Mouse (Mus musculus) left cerebral cortex, postnatal 14 days (tissue): ENCODE measurements around the gene Fbln2. TPM values are rescaled to one million over a fixed set of nuclear protein-coding genes. Genes with fewer than 3 reads are reported as not detected.
"Not testable (repeated sequence)": the region's sequence is repeated elsewhere in the genome, so short reads cannot be mapped to it uniquely, and the experiment has no call there.

Source experiments
- DNase-seq, 2 experiments: peaks; one replicate each; pipeline ENCODE4 v3.0.0; 2021 to 2022; ENCODE audit warnings: low spot score in 2 of 2, mixed read lengths in 1 of 2
- intact Hi-C: fragments of 180-260 bp; cut with DNase I; formaldehyde crosslinking; loops from one replicate; pipeline ENCODE4 v1.15.1; 2025
- long read RNA-seq, 2 experiments: library from polyadenylated mRNA; stranded (forward); transcript quantifications; one replicate each; pipeline ENCODE4 v2.0.0; 2021
- total RNA-seq, 2 experiments: library from RNA; stranded (reverse); gene quantifications; 2 replicates each; pipeline ENCODE4 v1.2.3; 2021

The Fbln2 gene
- 1 to 10 TPM; 9.6 to 9.9 TPM for total RNA-seq
- long read RNA-seq, experiment 1, full-length matches to known transcripts = 5 of 8 reads
- long read RNA-seq, experiment 1, partial matches to known transcripts = 3 of 8 reads
- long read RNA-seq, experiment 1, other reads (novel, unspliced or antisense) = 0 of 8 reads
- long read RNA-seq, experiment 2, full-length matches to known transcripts = 5 of 10 reads
- long read RNA-seq, experiment 2, partial matches to known transcripts = 2 of 10 reads
- long read RNA-seq, experiment 2, other reads (novel, unspliced or antisense) = 3 of 10 reads

GRCm38 (mm10) chr6:91212155-91212554 is at the start of gene Fbln2:
TSS of gene Fbln2 (plus strand) at chr6:91212455.
- DNase-seq, intact Hi-C loops: not testable (repeated sequence)

- no peak for DNase-seq
- intact Hi-C loops = no loop called here
These were observed 48.9 kb upstream of the Fbln2 start for GRCm38 (mm10) chr6:91163195-91163911.

GRCm38 (mm10) chr6:91164584-91164983 is 47.7 kb upstream of the Fbln2 start:
- intact Hi-C loops = loop anchor here (2.0 kb wide), 1 partner anchor 116 kb away; no protein-coding TSS in a partner anchor

GRCm38 (mm10) chr6:91165210-91165609 is 47.0 kb upstream of the Fbln2 start:
- peak; percentile 87 to 88 for DNase-seq
- intact Hi-C loops = loop anchor here (2.0 to 5.0 kb wide), 2 partner anchors 116 to 247 kb away; partner anchors contain the start of gene Wnt7a

More at GRCm38 (mm10) chr6:91164584-91164983, 47.7 kb upstream of the Fbln2 start:
- DNase-seq = peak in 1 of 2 experiments; percentile 58

- no peak for DNase-seq
- intact Hi-C loops = loop anchor here (5.0 kb wide), 1 partner anchor 244 kb away; the partner anchor contains the start of gene Wnt7a
These were observed 44.4 kb upstream of the Fbln2 start for GRCm38 (mm10) chr6:91167828-91168227.

- DNase-seq = no peak
- intact Hi-C loops = loop anchor here (5.0 kb wide), 1 partner anchor 243 kb away; the partner anchor contains the start of gene Wnt7a
These were observed 43.1 kb upstream of the Fbln2 start for GRCm38 (mm10) chr6:91169129-91169528.

- intact Hi-C loops = no loop called here
- no peak for DNase-seq
These were observed 40.8 kb upstream of the Fbln2 start for GRCm38 (mm10) chr6:91171396-91171895.

- no peak for DNase-seq
- intact Hi-C loops = loop anchor here (2.0 kb wide), 1 partner anchor 106 kb away; no protein-coding TSS in a partner anchor
These were observed 39.9 kb upstream of the Fbln2 start for GRCm38 (mm10) chr6:91172381-91172780.

GRCm38 (mm10) chr6:91173221-91173880 is 38.9 kb upstream of the Fbln2 start:
- DNase-seq = peak; percentile 66 to 67
- intact Hi-C loops = loop anchor here (2.0 kb wide), 1 partner anchor 105 kb away; no protein-coding TSS in a partner anchor

- intact Hi-C loops = no loop called here
These were observed 38.0 kb upstream of the Fbln2 start for GRCm38 (mm10) chr6:91174211-91174610.

GRCm38 (mm10) chr6:91180767-91181171 is 31.5 kb upstream of the Fbln2 start:
- peak; percentile 36 to 55 for DNase-seq
- intact Hi-C loops = no loop called here

More at GRCm38 (mm10) chr6:91174211-91174610, 38.0 kb upstream of the Fbln2 start:
- DNase-seq = no peak

- intact Hi-C loops = no loop called here
- DNase-seq = peak in 1 of 2 experiments; percentile 42
These were observed 30.9 kb upstream of the Fbln2 start for GRCm38 (mm10) chr6:91181320-91181719.

- intact Hi-C loops = no loop called here
- no peak for DNase-seq
These were observed 30.2 kb upstream of the Fbln2 start for GRCm38 (mm10) chr6:91182075-91182490.

GRCm38 (mm10) chr6:91183041-91183440 is 29.2 kb upstream of the Fbln2 start:
- no peak for DNase-seq
- intact Hi-C loops = no loop called here

GRCm38 (mm10) chr6:91183980-91184379 is 28.3 kb upstream of the Fbln2 start:
- DNase-seq = no peak
- intact Hi-C loops = no loop called here

- DNase-seq = no peak
- intact Hi-C loops = no loop called here
These were observed 27.5 kb upstream of the Fbln2 start for GRCm38 (mm10) chr6:91184776-91185175.

- intact Hi-C loops = no loop called here
- no peak for DNase-seq
These were observed 26.8 kb upstream of the Fbln2 start for GRCm38 (mm10) chr6:91185502-91185901.

GRCm38 (mm10) chr6:91186161-91186931 is 25.9 kb upstream of the Fbln2 start:
- no peak for DNase-seq
- intact Hi-C loops = no loop called here

- intact Hi-C loops = no loop called here
- DNase-seq = no peak
These were observed 25.3 kb upstream of the Fbln2 start for GRCm38 (mm10) chr6:91186934-91187333.
